Mouse (Mus musculus): ENCODE results near the gene Ftsj3. TPM values are rescaled to one million over a fixed set of nuclear protein-coding genes. Genes with fewer than 3 reads are reported as not detected.

The Ftsj3 gene
- polyA plus RNA-seq (2014; fragmentation: Nextera tagmentation; extraction: Ambion mirVana): 34.6 and 35.8 TPM in 2 replicates

DNA sequence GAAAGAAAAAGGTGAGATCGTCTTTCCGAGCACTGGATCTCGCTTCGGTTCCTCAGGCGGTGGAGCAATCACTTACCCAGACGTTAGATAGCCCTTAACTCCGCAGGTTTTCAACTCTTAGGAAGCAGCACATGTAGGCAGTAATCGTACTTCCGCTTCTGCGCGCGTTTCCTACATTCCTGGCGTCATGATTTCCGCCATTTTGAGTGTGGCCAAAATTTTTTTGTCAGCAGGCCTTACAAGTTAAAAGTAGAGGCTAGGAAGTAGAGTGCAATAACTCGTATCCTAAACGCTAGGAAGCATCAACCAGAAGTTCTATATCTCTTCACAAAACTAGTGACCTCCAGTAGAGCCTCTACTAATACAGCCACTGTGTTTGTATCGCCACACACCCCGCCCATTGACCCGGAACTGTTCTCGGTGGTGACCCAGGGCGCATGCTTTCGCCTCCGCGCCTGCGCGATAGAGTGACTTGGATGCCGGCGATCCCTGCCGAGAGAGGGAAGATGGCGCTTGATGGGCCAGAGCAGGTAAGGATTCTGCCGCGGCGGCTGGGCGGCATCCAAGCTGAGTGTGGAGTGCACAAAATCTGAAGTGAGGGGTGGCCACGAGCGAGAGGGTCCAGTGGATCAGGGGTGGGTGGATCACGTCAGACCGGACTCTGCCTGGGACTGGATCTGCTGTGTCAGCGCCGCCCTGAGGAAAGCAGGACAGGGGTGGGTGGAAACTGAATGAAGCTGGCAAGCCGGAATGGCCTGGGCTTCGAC, at the start of gene Ftsj3, which contains the start of gene Psmc5:
Gene Ftsj3, minus strand, starts transcription at position 395 of the 767 bp plus-strand sequence.
Gene Psmc5, plus strand, starts transcription at position 470 of the 767 bp plus-strand sequence.
- peak within 1 kb of the TSS; percentile 79 for H3K4me3 ChIP-seq (ENCODE audit: low read depth, low read length)
- H3K9me3 ChIP-seq (replicated peaks; ENCODE audit: control insufficient read depth, low read length): no peaks in the 10 kb centered on the region
- peaks cover 16% of the 10 kb centered on the region for H3K4me1 ChIP-seq (ENCODE audit: control insufficient read depth, insufficient read depth, low read length)
- peak within 1 kb of the TSS; percentile 87 for H3K9ac ChIP-seq (ENCODE audit: low read length)
- peak within 1 kb of the TSS; percentile 98 for H3K4me2 ChIP-seq (ENCODE audit: low read length)
- 0% methylated on average over 42 of the region's 42 CpGs for WGBS
- peaks cover 48% of the 10 kb centered on the region for H3K36me3 ChIP-seq (ENCODE audit: control insufficient read depth, insufficient read depth, low read length)
- no peaks in the 10 kb centered on the region for H3K27me3 ChIP-seq (replicated peaks; ENCODE audit: control insufficient read depth, insufficient read depth, low read length)
- DNase-seq (ENCODE audit: low spot score): peak; percentile 98
- peak; percentile 96 for ATAC-seq
- peak within 1 kb of the TSS; percentile 76 for H3K27ac ChIP-seq (ENCODE audit: low read depth, low read length)

DNA sequence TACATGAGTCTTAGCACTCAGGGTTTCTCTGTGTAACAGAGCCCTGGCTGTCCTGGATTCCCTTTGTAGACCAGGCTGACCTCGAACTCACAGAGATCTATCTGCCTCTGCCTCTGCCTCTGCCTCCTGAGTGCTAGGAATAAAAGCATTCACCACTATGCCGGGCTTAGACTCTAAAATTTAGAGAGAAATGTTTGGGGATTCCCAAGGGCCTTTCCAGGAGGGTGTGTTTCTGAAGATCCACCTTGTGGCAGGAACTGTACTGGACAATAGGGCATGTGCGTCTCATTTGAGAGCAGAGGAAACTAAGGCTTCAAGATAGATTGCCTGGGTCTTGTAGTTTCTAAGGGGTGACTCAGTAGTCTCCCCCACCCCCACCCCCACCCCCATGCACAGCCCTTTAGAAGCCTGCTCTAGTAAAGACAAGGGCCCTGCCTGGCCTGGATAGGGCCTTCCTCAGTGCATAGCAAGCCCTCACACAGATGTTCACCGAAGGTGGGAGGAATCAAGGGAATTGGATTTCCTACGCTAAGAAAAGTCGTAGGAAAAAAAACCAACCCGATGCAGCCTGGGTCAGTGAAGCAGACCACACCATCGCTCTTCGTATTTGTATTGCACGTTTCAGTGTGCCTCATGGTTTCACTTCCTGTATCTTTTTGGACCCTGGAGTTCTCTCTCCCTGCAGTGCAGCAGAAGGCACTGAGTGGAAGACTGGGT, 49.6 kb upstream of the Ftsj3 start:
- H3K27ac ChIP-seq (ENCODE audit: low read depth, low read length): no peak overlapping the region
- H3K4me2 ChIP-seq (ENCODE audit: low read length): no peak overlapping the region
- no peaks in the 10 kb centered on the region for H3K9me3 ChIP-seq (replicated peaks; ENCODE audit: control insufficient read depth, low read length)
- DNase-seq (ENCODE audit: low spot score) (no peak), ATAC-seq (no peak)
- H3K9ac ChIP-seq (ENCODE audit: low read length): no peak overlapping the region
- H3K36me3 ChIP-seq (ENCODE audit: control insufficient read depth, insufficient read depth, low read length): no peaks in the 10 kb centered on the region
- no peaks in the 10 kb centered on the region for H3K4me1 ChIP-seq (ENCODE audit: control insufficient read depth, insufficient read depth, low read length)
- no peaks in the 10 kb centered on the region for H3K27me3 ChIP-seq (replicated peaks; ENCODE audit: control insufficient read depth, insufficient read depth, low read length)
- H3K4me3 ChIP-seq (ENCODE audit: low read depth, low read length): no peak overlapping the region
- 85% methylated on average over 10 of the region's 10 CpGs for WGBS

DNA sequence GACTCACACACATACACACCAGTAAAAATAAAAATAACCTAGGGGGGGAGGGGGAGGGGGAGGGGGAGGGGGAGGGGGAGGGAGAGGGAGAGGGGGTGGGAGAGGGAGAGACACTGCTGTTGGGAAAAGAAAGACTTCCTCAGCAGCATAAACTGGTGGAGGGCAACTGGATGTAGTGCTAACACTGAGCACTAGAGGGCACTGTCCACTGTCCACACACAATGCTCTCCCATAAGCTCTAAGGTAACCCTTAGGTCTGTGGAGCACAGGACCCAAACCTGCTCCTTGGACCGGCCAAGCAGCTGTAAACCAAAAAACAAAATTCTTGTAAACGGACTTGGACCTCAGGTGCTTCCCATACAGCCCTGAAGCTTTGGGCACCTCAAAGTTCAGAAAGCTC, 46.8 kb upstream of the Ftsj3 start:
- H3K9ac ChIP-seq (ENCODE audit: low read length): no peak overlapping the region
- no peaks in the 10 kb centered on the region for H3K27me3 ChIP-seq (replicated peaks; ENCODE audit: control insufficient read depth, insufficient read depth, low read length)
- H3K4me3 ChIP-seq (ENCODE audit: low read depth, low read length): no peak overlapping the region
- H3K9me3 ChIP-seq (replicated peaks; ENCODE audit: control insufficient read depth, low read length): no peaks in the 10 kb centered on the region
- no peaks in the 10 kb centered on the region for H3K36me3 ChIP-seq (ENCODE audit: control insufficient read depth, insufficient read depth, low read length)
- peak; percentile 67 for DNase-seq (ENCODE audit: low spot score)
- H3K4me2 ChIP-seq (ENCODE audit: low read length): no peak overlapping the region
- no peak overlapping the region for H3K27ac ChIP-seq (ENCODE audit: low read depth, low read length)
- WGBS: 24% methylated on average over 2 of the region's 2 CpGs
- ATAC-seq: 0 out of 2 replicates have a peak, but pooled peaks have one; percentile 48
- no peaks in the 10 kb centered on the region for H3K4me1 ChIP-seq (ENCODE audit: control insufficient read depth, insufficient read depth, low read length)

DNA sequence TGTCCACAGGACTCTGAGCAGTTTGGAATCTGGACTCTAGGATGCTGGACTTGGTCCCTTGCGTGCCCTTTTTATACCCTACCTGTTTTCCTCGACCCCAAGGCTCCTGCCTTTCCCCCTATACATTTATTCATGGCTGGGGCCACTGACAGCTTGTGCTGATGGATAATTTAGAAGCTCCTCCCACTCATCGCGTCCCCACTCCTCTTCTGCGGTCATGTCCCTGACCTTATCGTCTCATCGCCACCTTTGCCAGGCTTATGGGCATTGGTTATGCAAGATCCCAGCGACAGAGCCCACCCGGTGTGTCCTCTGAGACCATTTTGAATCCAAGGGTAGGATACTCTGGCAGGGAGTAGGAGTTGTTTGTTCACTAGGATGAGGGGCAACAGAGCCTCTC, 45.9 kb upstream of the Ftsj3 start, which contains the start of gene Gh:
Gene Gh, minus strand, starts transcription at position 101 of the 400 bp plus-strand sequence.
- Histone ChIP-seq H3K27ac (ENCODE audit: low read depth, low read length) (no peak within 1 kb of the TSS), H3K9ac (ENCODE audit: low read length) (no peak within 1 kb of the TSS), H3K36me3 (ENCODE audit: control insufficient read depth, insufficient read depth, low read length) (no peaks in the 10 kb centered on the region), H3K4me3 (ENCODE audit: low read depth, low read length) (no peak within 1 kb of the TSS), H3K9me3 (replicated peaks; ENCODE audit: control insufficient read depth, low read length) (no peaks in the 10 kb centered on the region), H3K4me1 (ENCODE audit: control insufficient read depth, insufficient read depth, low read length) (no peaks in the 10 kb centered on the region), H3K27me3 (replicated peaks; ENCODE audit: control insufficient read depth, insufficient read depth, low read length) (no peaks in the 10 kb centered on the region), H3K4me2 (ENCODE audit: low read length) (no peak within 1 kb of the TSS)
- ATAC-seq (no peak), DNase-seq (ENCODE audit: low spot score) (no peak)
- WGBS: 82% methylated on average over 9 of the region's 9 CpGs

DNA sequence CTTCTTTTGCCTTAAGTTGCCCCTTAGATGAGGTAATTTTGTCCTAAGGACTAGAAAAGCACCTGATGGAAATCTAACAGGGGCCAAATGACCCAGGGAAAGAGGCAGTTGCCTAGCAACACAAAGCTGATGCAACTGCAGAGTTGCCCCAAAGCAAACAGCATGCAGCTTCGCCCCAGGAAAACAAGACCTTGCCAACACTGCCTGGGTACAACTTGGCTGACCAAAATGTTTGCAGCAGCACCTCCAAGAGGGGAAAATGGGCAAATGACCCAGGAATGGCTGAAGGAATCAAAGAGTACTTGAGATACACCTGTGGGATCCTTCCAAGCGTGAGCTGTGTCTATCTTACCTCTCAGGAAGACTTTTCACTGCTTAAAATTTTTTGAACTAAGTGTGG, 36.0 kb upstream of the Ftsj3 start:
- DNase-seq (ENCODE audit: low spot score) (no peak), ATAC-seq (no peak)
- H3K27ac ChIP-seq (ENCODE audit: low read depth, low read length): no peak overlapping the region
- H3K4me2 ChIP-seq (ENCODE audit: low read length): no peak overlapping the region
- no peak overlapping the region for H3K4me3 ChIP-seq (ENCODE audit: low read depth, low read length)
- 94% methylated on average over 2 of the region's 2 CpGs for WGBS
- H3K4me1 ChIP-seq (ENCODE audit: control insufficient read depth, insufficient read depth, low read length): no peaks in the 10 kb centered on the region
- no peaks in the 10 kb centered on the region for H3K27me3 ChIP-seq (replicated peaks; ENCODE audit: control insufficient read depth, insufficient read depth, low read length)
- H3K9me3 ChIP-seq (replicated peaks; ENCODE audit: control insufficient read depth, low read length): no peaks in the 10 kb centered on the region
- H3K36me3 ChIP-seq (ENCODE audit: control insufficient read depth, insufficient read depth, low read length): no peaks in the 10 kb centered on the region
- H3K9ac ChIP-seq (ENCODE audit: low read length): no peak overlapping the region

DNA sequence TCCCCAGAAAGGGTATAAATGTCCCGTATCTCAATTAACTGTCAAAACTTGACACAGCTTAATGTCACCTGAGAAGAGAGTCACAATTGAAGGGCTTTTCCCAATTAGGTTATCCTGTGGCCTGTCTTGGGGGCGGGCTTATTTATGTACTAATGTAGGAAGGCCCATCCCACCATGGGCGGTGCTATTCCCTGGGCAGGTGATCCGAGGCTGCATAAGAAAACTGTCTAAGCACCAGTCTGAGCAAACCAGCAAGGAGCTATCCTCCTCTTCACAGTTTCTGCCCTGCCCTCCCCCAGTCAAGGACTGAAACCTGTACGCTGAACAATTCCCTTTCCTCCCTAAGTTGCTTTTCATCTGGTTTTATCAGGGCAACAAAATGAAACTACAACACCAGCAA, 34.5 kb upstream of the Ftsj3 start:
- H3K9me3 ChIP-seq (replicated peaks; ENCODE audit: control insufficient read depth, low read length): no peaks in the 10 kb centered on the region
- no peak for ATAC-seq
- H3K9ac ChIP-seq (ENCODE audit: low read length): no peak overlapping the region
- H3K27ac ChIP-seq (ENCODE audit: low read depth, low read length): no peak overlapping the region
- H3K36me3 ChIP-seq (ENCODE audit: control insufficient read depth, insufficient read depth, low read length): no peaks in the 10 kb centered on the region
- H3K4me2 ChIP-seq (ENCODE audit: low read length): no peak overlapping the region
- H3K4me3 ChIP-seq (ENCODE audit: low read depth, low read length): no peak overlapping the region
- no peaks in the 10 kb centered on the region for H3K27me3 ChIP-seq (replicated peaks; ENCODE audit: control insufficient read depth, insufficient read depth, low read length)
- no peak for DNase-seq (ENCODE audit: low spot score)
- H3K4me1 ChIP-seq (ENCODE audit: control insufficient read depth, insufficient read depth, low read length): no peaks in the 10 kb centered on the region
- WGBS: 94% methylated on average over 5 of the region's 5 CpGs

DNA sequence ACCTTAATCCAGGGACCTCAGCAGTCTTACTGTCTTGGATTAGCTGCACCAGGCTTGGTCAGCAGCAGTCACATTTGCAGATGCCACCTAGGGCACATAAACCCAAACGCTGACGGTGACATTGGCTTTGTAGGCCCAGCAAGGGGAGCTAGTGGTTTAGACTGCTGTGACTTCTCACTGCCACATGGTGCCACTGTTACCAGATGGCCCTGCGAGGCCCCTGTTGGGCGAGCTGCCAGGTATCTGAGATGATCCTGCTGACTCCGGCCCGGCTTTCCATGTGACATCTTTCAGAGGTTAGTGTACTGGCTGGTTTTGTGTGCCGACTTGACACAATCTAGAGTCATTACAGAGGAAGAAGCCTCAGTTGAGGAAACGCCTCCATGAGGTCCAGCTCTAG, 33.5 kb upstream of the Ftsj3 start:
- WGBS: 60% methylated on average over 8 of the region's 8 CpGs
- peak; percentile 31 for DNase-seq (ENCODE audit: low spot score)
- no peak overlapping the region for H3K27ac ChIP-seq (ENCODE audit: low read depth, low read length)

DNA sequence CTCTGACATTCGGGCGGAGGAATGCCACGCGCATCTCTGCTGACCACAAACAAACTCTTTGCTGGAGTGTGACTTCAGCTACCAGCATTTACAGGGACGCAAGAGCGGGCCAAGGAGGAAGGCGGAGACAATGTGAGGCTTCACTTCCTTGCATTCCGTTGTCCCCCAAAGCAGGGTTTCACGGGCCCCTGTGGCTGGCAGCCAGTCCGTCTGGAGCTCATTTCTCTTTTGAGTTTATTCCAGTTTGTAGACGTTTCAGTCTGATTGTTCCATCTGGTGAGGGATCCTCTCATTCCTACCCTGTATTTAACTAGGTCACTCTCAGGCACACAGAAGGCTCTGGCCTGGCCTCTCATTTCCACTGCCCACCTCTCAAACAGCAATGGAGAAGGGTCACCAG, 31.1 kb upstream of the Ftsj3 start:
- Histone ChIP-seq H3K27ac (ENCODE audit: low read depth, low read length) (no peak overlapping the region), H3K4me3 (ENCODE audit: low read depth, low read length) (no peak overlapping the region), H3K9me3 (replicated peaks; ENCODE audit: control insufficient read depth, low read length) (no peaks in the 10 kb centered on the region), H3K4me2 (ENCODE audit: low read length) (no peak overlapping the region), H3K27me3 (replicated peaks; ENCODE audit: control insufficient read depth, insufficient read depth, low read length) (no peaks in the 10 kb centered on the region), H3K36me3 (ENCODE audit: control insufficient read depth, insufficient read depth, low read length) (no peaks in the 10 kb centered on the region), H3K9ac (ENCODE audit: low read length) (no peak overlapping the region), H3K4me1 (ENCODE audit: control insufficient read depth, insufficient read depth, low read length) (no peaks in the 10 kb centered on the region)
- ATAC-seq (no peak), DNase-seq (ENCODE audit: low spot score) (peak; percentile 29)
- WGBS: 66% methylated on average over 11 of the region's 11 CpGs

More for the DNA sequence above, 33.5 kb upstream of the Ftsj3 start:
- no peak for ATAC-seq
- H3K4me2 ChIP-seq (ENCODE audit: low read length): no peak overlapping the region
- H3K4me1 ChIP-seq (ENCODE audit: control insufficient read depth, insufficient read depth, low read length): no peaks in the 10 kb centered on the region
- no peak overlapping the region for H3K4me3 ChIP-seq (ENCODE audit: low read depth, low read length)
- no peaks in the 10 kb centered on the region for H3K36me3 ChIP-seq (ENCODE audit: control insufficient read depth, insufficient read depth, low read length)
- H3K27me3 ChIP-seq (replicated peaks; ENCODE audit: control insufficient read depth, insufficient read depth, low read length): no peaks in the 10 kb centered on the region
- no peaks in the 10 kb centered on the region for H3K9me3 ChIP-seq (replicated peaks; ENCODE audit: control insufficient read depth, low read length)
- H3K9ac ChIP-seq (ENCODE audit: low read length): no peak overlapping the region

DNA sequence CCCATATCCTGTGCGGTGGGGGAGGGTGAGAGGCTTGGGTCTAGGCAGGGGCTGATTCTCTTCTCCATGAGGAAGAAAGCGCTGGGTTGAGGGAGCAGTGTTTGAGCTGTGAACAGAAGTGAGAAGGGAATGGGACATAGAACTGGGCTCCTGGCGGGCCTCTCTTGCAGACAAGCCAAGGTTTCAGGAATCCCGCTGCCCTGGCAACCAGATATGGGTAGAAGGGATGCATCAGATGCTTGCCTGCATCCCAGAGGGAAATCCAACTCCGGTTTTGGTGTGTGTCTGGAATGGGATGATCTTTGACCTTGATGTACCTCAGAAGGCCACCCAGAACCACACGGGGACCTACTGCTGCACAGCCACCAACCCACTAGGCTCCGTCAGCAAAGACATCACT, 30.3 kb upstream of the Ftsj3 start:
- no peak for ATAC-seq
- 90% methylated on average over 7 of the region's 7 CpGs for WGBS
- Histone ChIP-seq H3K27ac (ENCODE audit: low read depth, low read length) (no peak overlapping the region), H3K9ac (ENCODE audit: low read length) (no peak overlapping the region), H3K4me2 (ENCODE audit: low read length) (no peak overlapping the region), H3K36me3 (ENCODE audit: control insufficient read depth, insufficient read depth, low read length) (no peaks in the 10 kb centered on the region), H3K4me1 (ENCODE audit: control insufficient read depth, insufficient read depth, low read length) (no peaks in the 10 kb centered on the region), H3K4me3 (ENCODE audit: low read depth, low read length) (no peak overlapping the region), H3K27me3 (replicated peaks; ENCODE audit: control insufficient read depth, insufficient read depth, low read length) (no peaks in the 10 kb centered on the region), H3K9me3 (replicated peaks; ENCODE audit: control insufficient read depth, low read length) (no peaks in the 10 kb centered on the region)
- DNase-seq (ENCODE audit: low spot score): no peak
